Mouse (Mus musculus) retina, embryonic 14.5 days (tissue): ENCODE data around the gene Timp2.
A peak's percentile ranks its signal among the peaks of the same experiment; 100 is the strongest.

ENCODE experiments used
- DNase-seq: peaks from one replicate; pipeline ENCODE4 v3.0.0-alpha.2; 2015; ENCODE audit warnings: low spot score

Gene Timp2

DNA sequence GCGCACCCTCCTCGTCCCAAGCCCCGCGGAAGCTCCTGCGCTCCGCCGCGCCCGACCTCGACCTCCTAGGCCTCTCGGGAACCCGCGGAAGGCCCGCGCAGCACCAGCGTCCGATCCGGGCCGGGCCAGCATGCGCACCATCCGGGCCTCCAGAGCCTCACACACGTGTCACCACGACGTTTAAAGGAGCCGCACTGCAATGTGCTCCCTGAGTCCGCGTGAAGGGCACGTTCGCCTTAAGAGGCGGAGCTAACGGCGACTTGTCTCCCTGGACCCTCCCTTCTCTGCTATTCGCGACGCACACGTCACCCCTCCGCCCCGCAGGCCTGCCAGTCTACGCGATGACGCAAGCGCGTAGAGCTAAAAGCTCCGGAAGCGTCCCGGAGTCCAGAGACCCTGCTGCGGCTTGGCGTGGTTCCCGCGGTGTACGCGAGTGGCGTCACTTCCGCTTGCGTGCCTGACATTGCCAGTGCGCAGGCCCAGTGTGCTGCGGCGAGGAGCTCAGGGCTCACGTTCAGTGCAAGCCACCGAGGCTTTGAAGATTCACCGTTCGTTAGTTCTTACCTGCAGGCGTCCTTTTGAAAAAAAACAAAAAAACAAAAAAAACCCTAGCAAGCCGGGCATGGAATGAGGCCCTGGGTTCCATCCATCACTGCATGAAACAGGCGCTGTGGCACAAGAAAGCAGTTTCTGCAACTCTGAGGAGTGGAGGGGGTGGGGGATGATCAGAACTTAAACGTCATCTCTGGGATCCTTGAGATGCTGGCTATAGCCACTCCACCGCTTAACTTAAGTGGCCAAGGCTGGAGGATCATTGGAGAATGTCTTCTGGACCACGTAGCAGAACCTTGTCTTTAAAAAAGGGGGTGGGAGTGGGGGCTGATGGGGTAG lies 65.3 kb downstream of the Timp2 start, which contains the start of gene Usp36:
TSS of gene Usp36 (minus strand) at position 246 of the 891 bp plus-strand sequence.
- DNase-seq: peak; percentile 99

DNA sequence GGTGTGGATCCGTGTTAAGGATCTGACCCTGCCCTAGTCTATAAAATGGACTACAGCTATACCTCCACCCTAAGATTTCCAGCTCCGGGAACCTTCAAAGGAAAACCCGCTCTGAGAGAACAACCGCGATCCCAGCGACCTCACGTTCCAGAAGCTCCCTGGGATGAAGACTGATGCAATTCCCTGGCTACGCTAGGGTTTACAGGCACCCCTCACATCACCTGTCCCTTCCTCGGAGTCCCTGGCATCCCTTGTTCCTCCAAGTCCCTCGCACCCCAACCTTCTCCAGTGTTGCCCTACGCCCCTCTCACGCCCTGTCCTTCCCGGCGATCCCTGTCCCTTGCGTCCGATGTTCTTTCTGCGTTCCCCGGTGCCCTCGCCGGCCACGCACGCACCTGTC lies 66.0 kb downstream of the Timp2 start:
- DNase-seq: no peak

DNA sequence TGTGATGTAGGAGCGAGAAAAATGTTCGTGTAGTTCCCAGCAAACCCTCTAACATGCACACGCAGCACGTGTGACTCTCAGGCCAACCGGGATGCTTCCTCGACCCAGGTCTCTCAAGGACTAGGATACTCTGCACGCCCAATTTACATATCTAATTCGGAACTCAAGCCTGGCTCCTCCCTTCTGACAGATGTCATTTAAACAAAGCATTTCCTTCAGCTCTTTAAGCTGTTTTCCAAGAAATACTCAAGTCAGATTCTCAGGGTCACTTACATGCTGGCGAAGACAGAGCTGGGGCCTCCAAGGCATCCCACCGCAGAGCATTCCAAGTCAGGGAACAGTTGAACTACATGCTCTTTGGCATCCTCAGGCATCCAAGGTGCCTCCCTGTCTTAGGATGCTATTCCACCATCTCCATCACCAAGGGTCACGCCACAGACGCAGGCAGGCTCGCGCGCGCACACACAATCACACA lies 66.5 kb downstream of the Timp2 start:
- DNase-seq: peak; percentile 38

DNA sequence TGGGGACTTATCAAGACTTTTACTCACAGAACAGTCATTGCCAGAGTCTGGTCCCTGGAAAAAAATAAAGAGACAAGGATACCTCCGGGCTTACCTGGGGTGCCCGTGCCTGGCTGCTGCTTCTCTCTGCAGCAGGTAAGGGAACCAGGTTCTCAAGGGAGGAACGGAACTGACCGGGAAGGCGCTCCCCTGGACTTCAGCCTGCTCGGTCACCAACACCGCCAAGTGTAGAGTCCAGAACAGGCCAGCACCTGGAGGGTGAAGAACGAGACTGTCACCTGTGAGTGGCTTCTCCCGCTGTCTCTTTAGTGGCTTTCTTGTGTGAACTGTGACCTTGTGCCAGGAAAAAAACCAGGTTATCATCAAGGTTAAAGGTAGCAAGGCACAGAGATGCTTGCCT lies 68.0 kb downstream of the Timp2 start:
- no peak for DNase-seq

DNA sequence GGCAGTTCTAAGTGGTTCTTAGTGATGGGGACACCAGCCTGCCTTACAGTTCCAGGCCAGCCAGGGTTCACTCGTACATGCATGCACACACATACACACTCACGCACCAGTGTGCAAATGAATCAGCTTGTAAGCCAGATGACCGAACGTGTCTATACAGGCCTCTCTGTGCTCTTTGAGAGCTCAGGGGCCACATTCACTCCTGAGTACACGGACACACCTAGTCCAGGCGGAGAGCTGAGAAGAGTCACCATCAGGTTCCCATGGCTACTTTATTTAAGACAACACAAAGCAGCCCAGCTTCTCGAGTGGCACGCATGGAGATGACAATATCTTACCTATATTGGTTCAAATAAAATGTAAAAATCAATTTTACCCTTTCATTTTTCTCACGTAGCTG lies 69.1 kb downstream of the Timp2 start:
- DNase-seq: no peak

DNA sequence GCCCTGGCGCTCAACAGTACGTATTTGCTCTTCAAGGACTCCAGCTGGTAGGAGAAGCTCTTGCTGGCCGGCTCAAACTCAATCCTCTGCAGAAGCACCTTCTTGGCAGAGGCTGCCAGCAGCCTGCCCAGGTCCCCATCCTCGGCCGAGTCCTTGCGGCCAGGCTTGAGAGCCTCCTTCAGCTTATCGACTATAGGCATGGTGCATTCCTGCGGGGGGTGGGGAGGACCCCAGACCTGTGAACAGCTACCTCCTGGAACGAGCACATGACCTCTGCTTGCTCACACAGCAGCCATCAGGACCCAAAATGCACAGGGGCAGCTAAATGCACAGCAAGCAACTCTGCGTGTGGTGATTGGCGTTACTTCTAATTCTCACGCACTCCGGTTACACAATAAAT lies 69.7 kb downstream of the Timp2 start:
- no peak for DNase-seq

DNA sequence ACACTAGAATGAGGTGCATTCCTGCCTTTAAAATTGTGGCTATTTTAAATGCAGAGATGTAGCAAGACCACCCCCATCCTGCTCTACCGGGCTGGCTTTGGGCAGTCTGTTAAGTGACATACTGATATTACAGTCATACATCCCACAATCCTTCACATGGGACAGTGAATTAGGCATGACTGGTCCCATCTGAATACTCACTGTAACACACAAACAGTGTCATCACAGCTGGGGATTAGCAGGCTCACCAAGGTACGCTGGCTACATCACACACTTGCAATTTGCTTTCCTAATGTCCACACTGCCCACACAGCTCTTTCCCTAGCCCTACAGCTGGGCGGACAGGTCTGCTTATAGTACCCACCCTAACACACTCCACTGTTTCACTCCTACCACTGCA lies 75.3 kb downstream of the Timp2 start:
- DNase-seq: no peak

DNA sequence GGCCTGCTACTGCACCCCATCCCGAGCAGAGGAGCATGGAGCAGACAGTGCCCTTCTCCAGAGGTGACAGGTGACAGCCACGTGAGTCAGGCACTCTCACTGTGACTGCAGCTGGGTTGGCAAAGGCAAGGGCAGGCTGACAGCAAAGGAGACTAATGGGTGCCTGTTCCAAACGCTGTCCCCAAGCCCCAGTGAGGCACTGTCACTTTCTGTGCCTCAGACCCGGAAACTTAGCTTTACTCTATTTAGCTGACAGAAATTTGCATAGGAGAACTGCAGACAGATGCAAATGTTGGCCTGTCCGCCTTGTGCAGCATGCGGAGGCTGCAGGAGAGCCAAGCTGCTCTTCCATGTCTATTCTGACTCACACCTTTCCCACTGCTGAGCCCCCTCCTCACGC lies 79.2 kb downstream of the Timp2 start:
- no peak for DNase-seq

DNA sequence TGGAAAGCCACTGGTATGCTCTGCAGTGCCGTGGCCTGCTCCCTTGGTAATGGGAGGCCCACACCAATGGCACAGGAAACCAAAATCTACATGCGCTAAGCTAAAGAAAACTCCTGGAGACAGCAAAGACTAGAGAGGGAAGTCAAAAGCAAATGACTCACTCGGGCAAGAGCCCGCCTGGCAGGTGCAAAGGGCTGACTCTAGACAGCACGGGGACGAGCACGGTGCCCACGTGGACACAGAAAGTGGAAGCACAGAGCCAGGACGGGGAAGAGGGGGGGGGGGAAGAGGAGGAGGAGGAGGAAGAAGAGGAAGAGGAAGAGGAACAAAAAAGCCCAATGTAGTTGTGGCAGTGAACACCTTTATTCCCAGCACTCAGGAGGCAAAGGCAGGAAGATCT lies 80.4 kb downstream of the Timp2 start:
- DNase-seq: no peak

DNA sequence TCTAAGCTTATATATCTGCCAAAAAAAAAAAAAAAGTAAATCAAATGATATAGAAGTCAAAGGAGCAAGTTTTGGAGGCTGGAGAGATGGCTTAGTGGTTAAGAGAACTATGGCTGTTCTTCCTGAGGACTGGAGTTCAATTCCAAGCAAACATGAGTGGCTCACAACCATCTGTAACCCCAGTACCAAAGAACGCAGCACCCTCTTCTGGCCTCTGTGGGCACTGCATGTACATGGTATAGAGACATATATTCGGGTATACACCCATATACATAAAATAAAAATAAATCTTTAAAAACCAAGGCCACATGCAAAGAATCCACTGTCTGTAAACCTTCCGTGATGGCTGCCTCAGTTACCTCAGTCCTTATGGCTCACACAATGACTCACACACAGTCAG lies 85.7 kb downstream of the Timp2 start:
- DNase-seq: no peak

DNA sequence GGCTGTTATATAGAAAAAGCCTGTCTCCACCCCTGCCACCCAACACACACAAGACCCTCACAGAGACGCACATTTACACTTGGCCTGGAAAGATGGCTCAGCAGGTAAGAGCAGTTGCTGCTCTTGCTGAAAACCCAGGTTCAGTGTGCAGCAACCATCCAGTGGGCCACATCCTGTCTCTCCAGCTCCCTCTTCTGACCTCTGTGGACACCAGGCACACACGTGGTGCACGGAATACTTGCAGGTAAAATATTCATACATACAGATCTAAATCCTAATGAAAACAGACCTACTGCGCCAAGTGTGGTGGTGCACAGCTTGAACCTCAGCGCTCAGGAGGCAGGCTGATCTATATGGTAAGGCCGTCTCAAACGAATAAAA lies 88.9 kb downstream of the Timp2 start:
- no peak for DNase-seq

DNA sequence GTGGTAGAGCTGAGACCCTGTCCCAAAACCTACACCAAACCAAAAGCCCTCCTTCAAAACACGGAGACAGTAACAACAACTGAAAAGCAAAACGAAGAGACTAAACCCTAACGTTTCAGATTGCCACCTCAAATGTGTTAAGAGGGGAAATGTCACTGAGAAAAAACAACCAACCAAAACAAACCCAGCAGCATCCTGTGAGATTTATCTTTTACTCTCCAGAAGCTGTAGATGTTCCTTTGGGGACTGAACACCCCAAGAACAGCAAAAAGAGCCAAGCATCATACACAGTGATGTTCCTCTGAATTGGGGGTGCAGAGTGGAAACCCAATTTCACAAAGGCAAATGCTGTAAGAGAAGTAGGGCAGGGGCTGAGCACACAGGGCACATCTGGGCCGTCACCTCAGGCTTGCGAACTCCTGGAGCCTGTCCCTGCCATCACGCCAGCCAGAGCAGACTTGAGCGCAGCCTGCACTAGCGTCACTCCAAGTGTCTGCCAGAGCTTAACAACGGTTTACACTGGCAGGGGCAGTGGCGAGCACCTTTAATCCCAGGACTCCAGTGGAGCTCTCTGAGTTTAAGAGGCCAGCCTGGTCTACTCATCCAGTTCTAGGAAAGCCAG lies 89.4 kb downstream of the Timp2 start:
- no peak for DNase-seq

DNA sequence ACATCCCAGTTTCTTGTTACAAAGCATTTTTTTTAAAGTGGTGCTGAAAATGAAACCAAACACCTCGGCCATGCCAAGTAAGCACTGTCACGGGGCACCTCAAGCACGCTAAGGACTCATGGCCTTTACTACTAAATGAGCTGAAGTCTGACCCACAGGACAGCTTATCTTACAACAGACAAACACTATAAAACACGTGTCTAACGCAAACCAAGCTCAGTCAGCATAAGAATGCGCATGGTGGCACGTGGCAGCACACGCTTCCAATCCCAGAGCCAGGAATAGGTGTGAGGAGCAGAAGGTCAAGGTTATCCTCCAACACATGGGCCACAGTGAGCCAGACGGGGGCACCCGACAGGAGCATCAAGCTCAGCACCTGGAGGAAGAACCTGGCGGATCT lies 89.9 kb downstream of the Timp2 start:
- DNase-seq: no peak

DNA sequence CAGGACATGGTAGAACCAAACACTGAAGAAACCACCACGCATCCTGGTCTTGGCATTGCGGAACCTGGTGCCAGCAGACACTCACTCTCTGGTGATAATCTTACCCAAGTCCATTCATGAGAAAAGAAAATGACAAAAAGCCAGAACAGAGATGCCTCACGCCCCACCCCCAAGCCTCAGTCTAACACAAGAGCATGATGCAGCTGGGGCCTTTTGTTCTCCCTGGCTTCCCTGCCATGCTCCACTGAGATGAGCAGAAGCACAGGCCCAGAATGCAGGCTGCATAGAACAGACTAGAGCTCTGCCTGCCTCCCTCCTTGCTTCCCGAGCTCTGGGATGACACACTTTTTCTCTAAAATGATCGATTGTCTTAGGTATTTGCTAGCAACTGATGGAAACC lies 92.4 kb downstream of the Timp2 start:
- DNase-seq: no peak

DNA sequence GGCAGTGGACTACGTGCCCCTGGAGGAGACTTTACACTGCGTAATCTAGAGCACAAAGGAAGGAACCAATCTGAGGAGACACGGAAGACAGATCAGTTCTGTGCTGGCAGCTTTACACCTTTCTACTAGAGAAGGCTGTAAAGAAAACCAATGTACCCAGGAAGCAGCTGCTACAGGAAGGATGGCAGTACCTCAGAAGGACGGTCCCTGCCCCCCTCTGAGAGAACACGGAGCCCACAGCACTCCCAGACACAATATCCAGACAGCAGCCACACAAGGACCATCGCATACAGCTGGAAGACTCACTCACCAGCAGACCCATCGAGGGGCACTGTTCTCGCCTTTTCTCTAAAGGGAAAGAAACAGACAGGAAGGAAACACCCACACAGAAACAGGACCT lies 95.5 kb downstream of the Timp2 start:
- DNase-seq: no peak

DNA sequence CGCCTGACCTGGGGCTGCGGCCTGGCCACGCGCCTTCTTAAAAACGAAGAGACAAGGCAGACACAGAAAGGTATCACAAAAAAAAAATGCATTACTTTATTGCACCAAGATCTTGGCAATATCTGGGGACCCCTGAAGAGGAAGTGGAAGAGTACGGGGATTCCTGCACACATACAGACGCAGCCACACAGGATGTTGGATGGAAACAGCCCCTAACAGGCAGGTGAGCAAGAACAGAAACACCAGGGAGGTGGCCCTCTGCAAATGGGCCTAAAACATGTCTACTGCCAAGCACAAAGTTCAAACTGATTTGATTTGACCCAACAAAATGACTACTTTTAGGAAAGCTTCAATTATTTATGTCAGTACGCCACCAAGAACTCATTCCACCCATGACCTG lies 96.0 kb downstream of the Timp2 start:
- DNase-seq: no peak

DNA sequence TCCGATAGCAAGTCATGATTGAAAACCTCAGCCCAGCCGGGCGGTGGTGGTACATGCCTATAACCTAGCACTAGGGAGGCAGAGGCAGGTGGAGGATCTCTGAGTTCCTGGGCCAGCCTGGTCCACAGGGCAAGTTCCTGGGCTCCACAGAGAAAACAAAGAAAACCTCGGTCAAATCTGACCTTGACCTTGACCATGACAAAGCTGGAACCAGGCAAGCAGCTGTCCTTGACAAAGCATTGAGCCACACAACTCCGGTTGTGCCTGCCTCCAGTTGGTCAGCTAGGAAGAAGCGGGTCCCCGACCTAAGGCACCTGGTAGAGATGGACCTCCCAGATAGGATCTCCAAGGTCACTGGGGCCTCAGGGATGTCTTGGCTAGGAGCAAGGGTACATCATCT lies 99.2 kb downstream of the Timp2 start:
- no peak for DNase-seq

DNA sequence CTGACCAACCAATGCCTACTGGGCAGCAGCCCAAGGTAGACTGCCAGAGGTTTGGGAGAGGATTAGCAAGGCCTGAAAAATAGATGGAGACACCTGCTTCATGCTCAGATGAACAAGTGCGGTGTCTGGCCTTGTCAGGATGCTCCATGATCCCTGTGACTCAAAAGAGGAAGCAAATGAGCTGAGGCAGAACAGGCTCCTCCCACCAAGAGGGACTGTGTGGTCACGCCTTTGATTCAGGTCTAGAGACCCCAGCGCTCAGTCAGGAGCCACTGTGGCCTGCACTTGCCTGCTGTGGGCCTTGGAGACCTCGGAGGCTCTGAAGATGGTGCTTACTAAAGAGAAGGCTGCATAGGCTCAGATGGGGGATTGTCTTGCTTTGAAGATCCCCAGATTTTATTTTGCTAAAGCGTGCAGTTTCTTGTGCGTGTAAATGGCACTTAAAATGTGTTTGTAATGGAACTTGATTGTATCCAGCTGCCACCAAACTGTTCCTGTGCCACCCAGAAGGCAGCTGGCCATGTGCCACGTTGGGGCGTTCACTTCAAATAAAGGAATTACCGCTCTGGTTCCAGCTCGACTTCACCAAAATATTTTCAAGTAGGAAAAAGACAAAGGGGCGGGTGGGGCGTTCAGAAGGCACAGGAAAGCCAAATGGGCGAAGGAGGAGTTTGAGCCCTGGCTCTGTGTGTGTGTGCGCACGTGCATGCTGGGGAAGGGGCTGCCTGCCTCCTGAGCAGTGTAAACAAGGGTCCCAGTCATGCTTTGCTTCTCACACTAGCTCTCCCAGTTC lies 101.2 kb downstream of the Timp2 start:
- no peak for DNase-seq

DNA sequence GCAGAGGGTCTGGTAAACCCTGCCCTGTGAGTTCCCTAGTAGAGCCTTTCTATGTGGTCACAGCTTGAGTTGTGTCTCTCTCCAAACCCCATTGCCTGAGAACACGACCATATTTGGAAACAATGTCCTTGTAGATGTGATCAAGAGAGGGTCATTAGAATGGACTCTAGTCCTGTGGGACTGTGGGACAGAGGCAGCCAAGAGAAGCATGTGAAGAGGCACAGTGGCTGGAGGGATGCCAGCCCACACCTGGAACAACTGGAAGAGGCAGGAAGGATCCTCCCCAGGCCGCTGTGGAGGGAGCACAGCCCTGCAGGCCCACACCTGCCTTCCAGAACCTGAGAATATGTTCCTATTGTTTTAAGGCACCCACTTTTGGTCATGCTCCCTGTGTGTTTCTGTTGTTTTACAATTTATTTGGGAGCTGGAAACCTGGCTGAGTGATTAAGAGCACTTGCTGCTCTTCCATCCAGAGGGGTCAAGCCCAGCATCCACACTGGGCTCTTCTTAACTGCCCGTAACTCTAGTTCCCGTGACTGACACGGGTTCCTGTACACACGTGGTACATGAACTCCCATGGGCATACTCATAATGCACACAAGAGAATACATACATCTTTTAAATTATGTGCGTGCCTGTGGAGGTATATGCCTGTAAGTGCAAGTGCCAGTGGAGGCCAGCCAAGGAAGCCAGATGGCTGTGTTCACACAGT lies 101.9 kb downstream of the Timp2 start:
- no peak for DNase-seq
